Mouse (Mus musculus) heart, adult 18-20 months (tissue): ENCODE measurements at regions not wholly inside any gene's neighbourhood (a gene's known extent, or its start where the extent isn't known, plus 50 kb on each side); places are given as distances from the start of the nearest gene placed in this dataset.
"Not testable (repeated sequence)": the region's sequence is repeated elsewhere in the genome, so short reads cannot be mapped to it uniquely, and the experiment has no call there.

Experiments
- DNase-seq, 2 experiments: peaks; one replicate each; pipeline ENCODE4 v3.0.0; 2021 to 2022; ENCODE audit warnings: mixed read lengths in 1 of 2

- DNase-seq: not testable (repeated sequence)
These were observed 62.1 kb downstream of the Duxbl3 start for GRCm38 (mm10) chr14:26319821-26320220.

- no peak for DNase-seq
These were observed 63.0 kb downstream of the Duxbl3 start for GRCm38 (mm10) chr14:26320736-26321135.

GRCm38 (mm10) chr14:26328562-26328961, 70.8 kb downstream of the Duxbl3 start:
- DNase-seq: no peak

- no peak for DNase-seq
These were observed 83.3 kb downstream of the Duxbl3 start for GRCm38 (mm10) chr14:26341111-26341510.

GRCm38 (mm10) chr14:26345227-26345626, 87.5 kb downstream of the Duxbl3 start:
- no peak for DNase-seq

GRCm38 (mm10) chr14:26347296-26347695, 89.5 kb downstream of the Duxbl3 start:
- DNase-seq: no peak

GRCm38 (mm10) chr14:26352927-26353326, 95.2 kb downstream of the Duxbl3 start:
- DNase-seq: no peak

- peak; percentile 42 to 52 for DNase-seq
These were observed 99.5 kb downstream of the Duxbl3 start for GRCm38 (mm10) chr14:26357242-26357641.

GRCm38 (mm10) chr14:26357996-26358395, 100.2 kb downstream of the Duxbl3 start:
- no peak for DNase-seq

- no peak for DNase-seq
These were observed 102.3 kb downstream of the Duxbl3 start for GRCm38 (mm10) chr14:26360071-26360470.

- DNase-seq: no peak
These were observed 103.4 kb downstream of the Duxbl3 start for GRCm38 (mm10) chr14:26361206-26361605.
